Mouse (Mus musculus) liver, adult 2 months (tissue): ENCODE data around the gene Skap2. TPM values are rescaled to one million over a fixed set of nuclear protein-coding genes. Genes with fewer than 3 reads are reported as not detected.

Experiments used
- DNase-seq: peaks from one replicate; pipeline ENCODE4 v3.0.0-alpha.2; 2011; ENCODE audit warnings: low read depth, low spot score; ENCODE audit errors: extremely low read depth
- H3K27ac ChIP-seq: fragments of 200-500 bp; replicated peaks from 2 replicates; pipeline ENCODE4 v1.5.1; 2012; ENCODE audit warnings: low read depth, mild to moderate bottlenecking, control low read depth, inconsistent platforms, low read length; ENCODE audit not compliant: insufficient read depth
- H3K27me3 ChIP-seq: fragments of 200-500 bp; 2 replicates; pipeline ENCODE4 v1.6.1; 2012; ENCODE audit warnings: mild to moderate bottlenecking, moderate library complexity, low read length, inconsistent platforms; ENCODE audit not compliant: control insufficient read depth, insufficient read depth
- H3K36me3 ChIP-seq: fragments of 200-500 bp; 2 replicates; pipeline ENCODE4 v1.6.1; 2012; ENCODE audit warnings: low read length, inconsistent platforms; ENCODE audit not compliant: control insufficient read depth, insufficient read depth
- H3K4me1 ChIP-seq: fragments of 200-500 bp; 2 replicates; pipeline ENCODE4 v1.6.1; 2011; ENCODE audit warnings: low read length; ENCODE audit not compliant: control insufficient read depth, insufficient read depth
- H3K4me3 ChIP-seq: fragments of 200-500 bp; 2 replicates; pipeline ENCODE4 v1.5.1; 2011; ENCODE audit warnings: low read depth, mild to moderate bottlenecking, control low read depth, low read length, moderate library complexity; ENCODE audit not compliant: insufficient read depth
- H3K79me2 ChIP-seq: fragments of 200-500 bp; 2 replicates; pipeline ENCODE4 v1.6.1; 2012; ENCODE audit warnings: inconsistent platforms, mild to moderate bottlenecking, low read length, moderate library complexity; ENCODE audit not compliant: control insufficient read depth, insufficient read depth
- H3K9ac ChIP-seq: fragments of 200-500 bp; 2 replicates; pipeline ENCODE4 v1.6.1; 2012; ENCODE audit warnings: low read depth, mild to moderate bottlenecking, control low read depth, inconsistent platforms, low read length
- CTCF ChIP-seq: fragments of 200-500 bp; IDR thresholded peaks from 2 replicates; pipeline ENCODE4 v1.5.1; 2011; ENCODE audit warnings: low read depth, low read length, control low read depth
- POLR2A ChIP-seq: fragments of 200-500 bp; IDR thresholded peaks from 2 replicates; pipeline ENCODE4 v1.6.1; 2011; ENCODE audit warnings: low read length, control low read depth; ENCODE audit not compliant: insufficient read depth; ENCODE audit errors: extremely low read depth
- WGBS: fragments of 180-500 bp; shearing (Covaris S2); methylation state at CpG from one replicate; pipeline ENCODE4 v1.1.7; 2018; 5-methylcytosine and 5-hydroxymethylcytosine counted together
- polyA plus RNA-seq: library from polyadenylated mRNA; depleted of rRNA; stranded (reverse); fragments of >200 nt; gene quantifications from 2 replicates; pipeline ENCODE4 v1.2.3, GENCODE M21; 2012
- total RNA-seq: library from RNA; depleted of rRNA; stranded (reverse); fragments of >200 nt; gene quantifications from 2 replicates; pipeline ENCODE4 v1.2.3, GENCODE M21; 2014

Skap2 gene
- total and polyA plus RNA-seq, 2 experiments: 4.0 to 15.6 TPM

DNA sequence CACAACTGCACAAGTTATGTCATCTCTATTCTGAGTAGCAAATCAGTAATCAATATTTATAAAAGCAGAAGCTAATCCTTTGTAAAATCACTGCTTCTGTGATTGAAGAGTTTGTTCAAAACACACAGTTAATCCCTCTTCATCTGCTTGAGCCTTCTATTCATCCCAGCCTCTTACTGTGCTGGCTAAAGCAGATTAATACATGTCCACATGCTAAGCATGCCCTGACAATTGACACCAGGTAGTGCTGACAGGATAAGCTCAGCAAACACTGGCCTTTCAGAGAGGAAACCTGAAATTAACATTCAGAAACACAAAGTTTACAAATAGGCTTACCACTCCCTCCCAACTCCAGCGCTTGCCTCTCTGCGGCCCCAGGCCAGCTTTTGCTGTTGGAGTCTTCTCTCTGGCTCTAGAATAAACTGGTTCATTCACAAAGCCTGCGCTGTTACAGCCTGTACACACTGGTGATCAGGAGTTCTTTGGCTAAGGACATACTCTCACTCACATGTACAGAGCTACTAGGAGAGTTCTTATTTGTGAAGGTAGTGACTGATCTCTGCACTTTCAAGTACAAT lies 79.2 kb downstream of the Skap2 start:
- Histone ChIP-seq H3K36me3 (no peaks in the 10 kb centered on the region), H3K27me3 (no peaks in the 10 kb centered on the region), H3K9ac (no peak overlapping the region), H3K27ac (no peak overlapping the region), H3K4me1 (no peaks in the 10 kb centered on the region), H3K79me2 (no peaks in the 10 kb centered on the region), H3K4me3 (no peak overlapping the region)
- 81% methylated on average over 3 of the region's 3 CpGs for WGBS
- no peak for DNase-seq
- TF ChIP-seq POLR2A (no peak), CTCF (no peak)

GRCm38 (mm10) chr6:51927101-51927500 lies 85.2 kb downstream of the Skap2 start:
- Histone ChIP-seq H3K4me3 (no peak overlapping the region), H3K9ac (no peak overlapping the region), H3K4me1 (no peaks in the 10 kb centered on the region), H3K79me2 (no peaks in the 10 kb centered on the region; the same call in 1 of the 2 replicates), H3K27ac (no peak overlapping the region), H3K27me3 (no peaks in the 10 kb centered on the region), H3K36me3 (peaks cover under 1% of the 10 kb centered on the region; the same call in 1 of the 2 replicates)
- WGBS: 62% methylated on average over 3 of the region's 3 CpGs
- no peak for DNase-seq
- TF ChIP-seq POLR2A (no peak), CTCF (no peak)

DNA sequence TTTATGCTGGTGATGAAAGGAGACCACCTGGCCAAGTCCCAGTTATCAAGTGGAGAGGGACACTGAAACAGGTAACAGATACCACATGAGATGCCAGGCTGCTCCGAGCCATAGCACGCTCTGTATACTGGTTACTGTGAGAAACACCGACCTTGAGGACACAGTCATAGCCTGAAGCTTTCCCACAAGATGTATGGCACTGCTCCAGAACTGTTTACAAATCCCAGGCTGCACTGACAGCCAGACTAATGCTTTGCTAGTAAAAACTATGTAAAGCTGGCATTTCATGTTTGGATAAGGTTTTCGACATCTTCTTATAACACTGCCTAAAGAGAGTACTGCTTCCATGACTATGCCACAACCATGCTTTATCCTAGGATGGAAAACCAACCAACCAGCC lies 90.5 kb downstream of the Skap2 start:
- no peak for TF ChIP-seq POLR2A
- no peak for TF ChIP-seq CTCF
- Histone ChIP-seq H3K79me2 (no peaks in the 10 kb centered on the region; the same call in 1 of the 2 replicates), H3K27me3 (no peaks in the 10 kb centered on the region), H3K27ac (no peak overlapping the region), H3K4me3 (no peak overlapping the region), H3K9ac (no peak overlapping the region), H3K4me1 (no peaks in the 10 kb centered on the region), H3K36me3 (peaks cover 10% of the 10 kb centered on the region; the same call in 1 of the 2 replicates)
- no peak for DNase-seq
- WGBS: 87% methylated on average over 4 of the region's 4 CpGs

DNA sequence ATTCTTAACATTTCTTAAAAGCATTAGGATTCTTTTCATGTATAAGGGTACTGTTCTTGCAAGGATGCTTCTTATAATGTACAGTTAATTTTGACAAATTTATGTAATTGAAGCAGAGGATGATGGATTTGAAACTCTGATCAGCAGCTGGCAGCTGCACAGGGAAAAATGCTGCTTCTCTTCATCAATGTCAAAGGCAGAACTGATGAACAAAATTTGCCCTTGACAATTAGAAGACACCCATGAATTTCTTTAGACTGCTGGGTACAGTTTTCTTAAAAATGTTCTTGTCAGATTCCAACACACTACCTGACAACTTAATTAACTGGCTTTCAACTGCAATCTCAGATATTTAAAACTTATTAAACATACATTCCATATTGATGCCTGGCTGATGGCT lies 103.9 kb downstream of the Skap2 start:
- H3K27ac ChIP-seq: no peak overlapping the region
- H3K4me3 ChIP-seq: no peak overlapping the region
- no peak overlapping the region for H3K9ac ChIP-seq
- H3K27me3 ChIP-seq: no peaks in the 10 kb centered on the region
- no peaks in the 10 kb centered on the region; the same call in 1 of the 2 replicates for H3K4me1 ChIP-seq
- peaks cover 14% of the 10 kb centered on the region for H3K36me3 ChIP-seq
- no peaks in the 10 kb centered on the region for H3K79me2 ChIP-seq
- DNase-seq: no peak
- TF ChIP-seq POLR2A (no peak), CTCF (no peak)

GRCm38 (mm10) chr6:51905659-51906058 lies 106.7 kb downstream of the Skap2 start:
- Histone ChIP-seq H3K9ac (no peak overlapping the region), H3K79me2 (no peaks in the 10 kb centered on the region), H3K4me3 (no peak overlapping the region), H3K27ac (no peak overlapping the region), H3K36me3 (peaks cover 14% of the 10 kb centered on the region), H3K27me3 (no peaks in the 10 kb centered on the region), H3K4me1 (no peaks in the 10 kb centered on the region; the same call in 1 of the 2 replicates)
- DNase-seq: no peak
- 71% methylated on average over 4 of the region's 4 CpGs for WGBS
- TF ChIP-seq POLR2A: no peak
- TF ChIP-seq CTCF: no peak

DNA sequence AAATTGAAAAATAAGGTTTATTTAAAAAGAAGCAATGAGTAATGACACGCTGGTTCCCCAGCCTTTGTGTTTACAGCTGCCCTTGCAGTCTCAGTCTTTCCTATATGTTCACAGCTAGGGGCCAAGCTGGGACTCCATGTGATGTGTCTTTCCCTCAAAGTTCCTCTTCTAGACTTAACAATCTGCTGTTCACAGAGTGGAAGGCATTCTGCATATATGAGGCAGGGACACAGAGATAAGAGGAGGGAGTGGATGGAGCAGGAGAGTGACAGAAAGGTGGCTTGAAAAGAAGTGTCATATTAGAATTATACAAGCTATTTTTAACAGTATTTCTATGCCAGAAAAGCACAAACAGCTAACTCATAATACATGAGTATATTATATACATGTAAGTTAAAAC lies 110.8 kb downstream of the Skap2 start:
- peaks cover 2% of the 10 kb centered on the region; the same call in 1 of the 2 replicates for H3K36me3 ChIP-seq
- no peaks in the 10 kb centered on the region; the same call in 1 of the 2 replicates for H3K4me1 ChIP-seq
- TF ChIP-seq POLR2A: no peak
- no peak for TF ChIP-seq CTCF

More for the DNA sequence above, 110.8 kb downstream of the Skap2 start:
- Histone ChIP-seq H3K79me2 (no peaks in the 10 kb centered on the region), H3K27ac (no peak overlapping the region), H3K27me3 (no peaks in the 10 kb centered on the region), H3K4me3 (no peak overlapping the region), H3K9ac (no peak overlapping the region)
- 92% methylated on average over 1 of the region's 1 CpGs for WGBS
- DNase-seq: no peak
